Mouse (Mus musculus) embryo, embryonic 11.5 days (tissue): Measurements from ENCODE around the gene Gm17019.
"Not testable (repeated sequence)": the region's sequence is repeated elsewhere in the genome, so short reads cannot be mapped to it uniquely, and the experiment has no call there.

Experiments used
- DNase-seq: peaks from one replicate; pipeline ENCODE4 v3.0.0-alpha.2; 2012; ENCODE audit warnings: low read depth, low spot score

Gene Gm17019

DNA sequence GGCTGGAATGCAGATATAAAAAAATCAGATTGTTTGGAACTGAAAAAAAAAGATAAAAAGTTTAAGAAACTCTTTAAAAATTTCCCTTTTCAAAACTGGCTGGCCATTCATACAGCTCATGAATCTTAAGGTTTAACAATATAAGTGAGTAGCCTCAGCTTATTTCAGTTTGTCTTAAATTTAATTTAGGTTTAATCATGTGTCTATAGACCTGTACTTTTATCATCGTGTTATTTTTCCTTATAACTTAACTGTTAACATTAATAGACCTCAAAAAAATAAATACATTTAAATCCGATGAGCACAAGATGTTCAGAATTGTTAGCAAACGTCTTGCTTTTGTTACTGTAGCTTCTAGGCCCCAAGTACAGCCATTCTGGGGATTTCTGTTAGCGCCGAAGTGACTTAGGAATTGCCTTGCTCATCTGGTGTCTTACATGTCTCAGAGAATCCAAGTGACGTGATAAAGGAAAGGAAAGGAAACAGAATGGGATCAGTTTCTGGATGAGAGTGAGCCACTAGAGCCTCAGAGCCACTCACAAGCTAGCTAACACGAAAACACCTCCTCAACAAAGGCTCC is 36.0 kb downstream of the Gm17019 start:
- not testable (repeated sequence) for DNase-seq

DNA sequence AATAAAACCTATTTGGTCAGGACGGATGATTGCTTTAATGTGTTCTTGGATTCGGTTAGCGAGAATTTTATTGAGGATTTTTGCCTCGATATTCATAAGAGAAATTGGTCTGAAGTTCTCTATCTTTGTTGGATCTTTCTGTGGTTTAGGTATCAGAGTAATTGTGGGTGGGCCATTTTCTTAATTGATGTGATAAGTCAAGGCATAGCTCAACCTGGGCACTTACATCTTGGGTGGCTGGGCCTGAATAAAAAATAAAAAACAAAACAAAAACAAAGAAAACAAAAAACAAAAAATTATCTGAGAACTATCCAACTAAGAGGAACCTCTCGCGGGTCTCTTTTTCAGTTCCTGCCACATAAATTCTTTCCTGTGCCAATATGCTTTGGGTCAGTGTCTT is 38.7 kb downstream of the Gm17019 start:
- DNase-seq, result not testable (repeated sequence)

DNA sequence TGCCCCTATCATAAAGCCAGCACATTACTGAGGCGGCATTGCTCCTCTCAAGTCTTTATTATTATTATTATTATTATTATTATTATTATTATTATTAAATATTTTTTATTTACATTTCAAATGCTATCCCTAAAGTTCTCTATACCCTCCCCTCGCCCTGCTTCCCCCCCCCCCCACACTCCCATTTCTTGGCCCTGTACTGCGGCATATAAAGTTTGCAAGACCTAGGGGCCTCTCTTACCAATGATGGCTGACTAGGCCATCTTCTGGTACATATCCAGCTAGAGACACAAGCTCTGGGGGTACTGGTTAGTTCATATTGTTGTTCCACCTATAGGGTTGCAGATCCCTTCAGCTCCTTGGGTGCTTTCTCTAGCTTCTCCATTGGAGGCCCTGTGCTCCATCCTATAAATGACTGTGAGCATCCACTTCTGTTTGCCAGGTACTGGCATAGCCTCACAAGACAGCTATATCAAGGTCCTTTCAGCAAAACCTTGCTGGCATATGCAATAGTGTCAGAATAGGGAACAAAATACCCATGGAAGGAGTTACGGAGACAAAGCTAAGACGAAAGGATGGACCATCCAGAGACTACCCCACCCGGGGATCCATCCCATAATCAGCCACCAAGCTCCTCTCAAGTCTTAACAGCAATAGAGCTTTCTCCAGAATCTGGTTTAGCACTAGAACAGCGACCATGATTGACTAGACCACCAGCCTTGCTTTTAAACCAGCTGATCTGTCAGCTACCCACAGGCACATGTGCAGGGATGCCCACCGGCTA is 42.2 kb downstream of the Gm17019 start:
- not testable (repeated sequence) for DNase-seq

DNA sequence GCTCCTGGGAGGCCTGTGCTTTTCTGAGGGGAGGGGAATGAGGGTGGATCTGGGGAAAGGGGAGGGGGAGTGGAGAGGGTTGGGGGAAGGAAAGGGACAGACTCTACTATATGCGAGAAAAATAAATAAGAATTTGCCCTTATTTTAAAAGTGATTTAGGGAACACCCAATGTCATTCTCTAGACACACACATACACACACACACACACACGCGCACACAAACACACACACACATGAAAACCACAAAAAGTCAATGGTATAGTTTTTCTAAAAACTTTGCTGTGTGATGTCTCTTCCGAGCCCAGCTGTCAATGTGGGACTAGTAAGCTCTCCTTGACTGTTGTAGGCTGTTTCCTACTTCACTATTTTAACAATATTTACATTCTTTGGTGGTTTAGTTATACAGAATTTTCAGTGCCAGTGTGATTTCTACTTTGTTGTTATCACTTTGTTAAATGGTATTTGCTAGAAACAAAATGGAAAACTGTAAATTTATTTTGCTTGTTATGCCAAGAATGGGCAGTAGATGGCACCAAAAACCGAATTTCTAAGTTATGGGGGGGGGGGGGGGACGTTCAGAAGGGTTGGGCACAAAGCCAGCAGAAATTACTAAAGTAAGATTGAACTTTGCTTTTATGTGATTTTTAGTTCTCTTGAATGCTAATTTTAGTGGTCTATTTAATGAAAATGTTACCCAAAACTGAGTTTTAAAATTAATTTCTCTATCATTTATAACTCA is 46.0 kb downstream of the Gm17019 start:
- not testable (repeated sequence) for DNase-seq
